Mouse (Mus musculus): Measurements from ENCODE around the gene Ttll11.

Ttll11 gene

DNA sequence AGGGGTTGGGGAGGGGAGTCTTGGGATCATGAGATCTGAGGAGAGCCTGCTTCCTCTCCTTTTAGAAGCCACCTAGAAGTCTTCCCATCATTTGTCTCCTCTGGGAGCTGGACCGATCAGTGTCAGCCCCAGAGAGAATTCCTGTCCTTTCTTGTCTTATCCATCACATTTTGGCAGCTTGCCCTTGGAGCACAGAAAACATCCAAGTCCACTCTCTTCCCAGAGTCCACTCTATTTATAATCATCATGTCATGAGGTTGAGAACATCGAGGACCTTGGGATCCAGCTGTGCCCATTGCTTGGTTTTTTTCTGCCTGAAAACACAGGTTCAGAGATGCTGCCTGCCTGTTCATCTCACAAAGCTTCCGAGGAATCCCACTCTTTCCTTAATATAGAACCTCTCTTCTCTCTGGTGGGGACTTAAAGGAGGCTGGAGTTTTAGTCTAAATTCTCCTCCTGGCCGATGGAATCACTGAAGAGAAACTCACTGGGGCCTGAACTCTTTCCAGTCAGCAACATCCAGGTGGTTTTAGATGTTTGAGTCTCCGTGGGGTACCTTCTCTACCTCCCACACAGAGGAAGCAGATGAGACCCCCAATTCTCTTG is 163.6 kb downstream of the Ttll11 start:
- DNase-seq = no peak

DNA sequence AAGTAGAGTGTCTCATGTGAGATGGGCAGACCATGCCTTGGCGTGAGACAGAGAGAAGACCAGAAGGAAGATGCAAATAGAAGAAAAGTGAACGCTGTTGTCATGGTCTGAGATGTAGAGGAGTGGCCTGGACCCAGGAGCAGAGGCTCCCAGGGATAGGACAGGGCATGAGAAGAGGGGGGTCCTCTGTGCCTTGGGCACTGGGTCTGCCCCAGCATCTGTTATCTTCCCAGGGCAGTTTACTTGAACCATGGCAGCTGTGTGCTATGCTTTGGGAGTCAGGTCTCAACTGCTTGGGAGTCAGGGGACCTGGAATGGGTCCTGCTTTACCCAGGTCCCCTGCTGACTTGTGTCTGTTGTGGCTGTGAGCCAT is 167.2 kb downstream of the Ttll11 start:
- no peak for DNase-seq

DNA sequence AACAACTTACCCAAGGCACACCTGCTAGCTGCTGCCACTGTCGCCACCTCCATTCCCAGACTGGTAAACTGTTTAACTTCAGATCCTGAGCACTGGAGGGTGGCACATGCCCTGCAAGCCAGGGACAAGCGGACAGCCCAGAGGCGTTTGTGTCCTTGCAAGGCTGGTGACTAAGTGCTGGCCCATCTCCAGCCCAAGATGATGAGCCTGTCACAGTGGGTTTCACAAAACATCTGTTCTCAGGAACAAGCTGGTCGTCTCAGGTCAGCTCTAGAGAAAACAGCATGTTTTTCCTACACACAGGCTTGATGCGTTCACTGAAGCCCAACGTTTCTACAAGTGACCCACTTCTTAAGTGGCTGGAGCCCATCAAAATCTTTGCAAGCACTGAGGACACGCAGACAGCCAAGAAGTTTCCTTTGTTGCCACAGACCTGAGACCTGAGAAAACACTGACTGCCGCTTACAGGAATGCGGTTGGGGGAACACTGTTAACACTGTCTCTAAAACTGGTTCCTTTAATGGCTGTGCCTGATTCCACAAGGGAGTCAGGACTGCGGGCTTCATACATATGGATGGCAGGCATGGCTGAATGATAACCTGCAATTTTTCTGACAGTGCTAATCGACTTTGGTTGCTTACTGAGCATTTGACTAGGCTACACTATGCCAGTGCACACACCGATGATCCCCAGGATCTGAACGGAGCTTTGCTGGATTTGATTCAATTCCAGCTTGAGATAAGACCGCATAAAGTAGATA is 167.7 kb downstream of the Ttll11 start:
- no peak for DNase-seq

DNA sequence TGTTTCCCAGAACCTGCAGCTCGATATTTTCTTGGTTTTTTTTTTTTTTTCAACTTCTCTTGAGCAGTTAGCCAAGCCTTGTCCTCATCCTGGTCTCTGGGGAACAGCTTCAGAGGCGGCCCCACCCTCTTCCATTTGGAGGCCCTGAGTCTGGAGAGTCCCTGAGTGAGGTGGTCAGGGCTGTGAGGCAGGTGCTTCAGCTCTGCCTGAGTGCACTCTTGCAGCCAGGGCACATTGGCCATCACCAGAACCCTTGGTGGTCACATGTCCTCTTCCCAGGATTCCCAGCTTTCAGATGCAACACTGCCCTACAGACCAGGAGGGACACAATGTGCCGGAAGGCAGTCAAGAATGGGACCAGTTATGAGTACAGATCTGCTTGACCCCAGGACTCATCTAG is 169.7 kb downstream of the Ttll11 start:
- no peak for DNase-seq

DNA sequence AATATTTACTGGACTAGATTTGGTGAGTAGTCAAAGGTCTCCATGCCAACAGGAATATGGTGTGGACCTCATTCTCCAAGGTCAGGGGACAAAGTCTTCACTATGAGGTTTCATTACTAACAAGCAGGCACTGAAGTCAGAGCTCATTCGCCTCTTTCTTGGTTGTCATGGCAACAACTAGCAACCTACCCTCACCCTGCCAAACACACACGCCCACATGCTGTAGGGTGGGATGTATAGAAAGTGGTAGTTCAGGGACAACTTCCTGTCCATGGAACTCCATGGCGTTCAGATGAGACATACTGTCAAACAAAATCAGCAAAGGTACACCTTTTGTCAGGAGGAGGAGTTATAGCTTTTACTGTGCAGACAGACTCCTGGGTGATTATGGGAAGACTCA is 170.6 kb downstream of the Ttll11 start:
- no peak for DNase-seq

DNA sequence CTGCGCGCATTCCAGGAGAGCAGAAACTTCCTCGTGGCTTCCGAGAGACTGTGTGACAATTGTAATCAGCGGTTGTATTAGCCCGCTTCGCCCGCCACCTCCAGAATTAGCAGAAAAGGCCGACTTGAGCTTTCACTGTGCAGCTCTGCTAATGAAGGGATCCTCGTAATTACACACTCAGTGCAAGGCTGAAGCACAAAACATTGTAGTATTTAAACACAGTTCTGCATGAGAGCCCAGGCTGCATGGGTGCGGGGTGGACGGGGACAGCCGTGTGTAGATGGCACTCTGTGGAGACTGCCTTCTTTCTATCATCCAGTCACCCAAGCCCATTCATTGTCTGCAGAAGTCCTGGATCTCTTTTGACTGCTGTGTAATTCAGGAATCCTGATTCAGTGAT is 173.8 kb downstream of the Ttll11 start:
- no peak for DNase-seq

DNA sequence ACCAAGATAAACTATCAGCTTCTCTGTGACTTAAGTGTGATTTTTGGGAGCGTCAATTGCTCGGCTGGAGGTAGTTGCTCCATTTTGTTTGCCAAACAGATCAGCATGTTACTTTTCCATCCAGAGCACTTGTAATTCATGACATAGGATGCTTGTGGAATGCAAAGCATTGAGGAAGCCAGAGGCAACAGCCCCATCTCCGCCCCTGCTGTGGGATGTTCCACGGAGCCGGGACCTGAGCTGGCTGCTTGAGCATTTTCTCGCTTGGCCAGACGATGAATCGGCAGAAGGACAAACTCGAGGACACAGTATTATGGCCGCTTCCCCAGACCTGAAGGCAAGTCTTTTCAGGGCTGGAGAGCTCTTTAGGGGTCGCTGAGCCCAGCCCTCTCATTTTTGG is 176.6 kb downstream of the Ttll11 start:
- no peak for DNase-seq

DNA sequence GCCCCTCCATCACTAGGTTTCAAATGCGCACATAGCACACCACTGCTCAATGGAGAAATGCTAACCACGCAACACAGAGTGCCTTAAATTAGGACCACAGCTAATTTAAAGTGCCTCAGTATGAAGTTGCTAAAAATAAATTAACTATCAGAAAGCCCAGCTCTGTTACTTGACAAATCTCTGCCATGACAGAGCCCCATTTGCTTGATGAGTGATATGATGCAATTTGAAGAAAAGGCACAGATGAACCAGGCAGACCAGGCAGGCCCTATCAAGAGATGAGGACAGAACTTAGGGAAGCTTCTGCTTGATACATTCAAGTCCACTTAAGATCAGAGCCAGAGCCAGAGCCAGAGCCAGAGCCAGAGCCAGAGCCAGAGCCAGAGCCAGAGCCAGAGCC is 178.0 kb downstream of the Ttll11 start:
- DNase-seq = no peak

DNA sequence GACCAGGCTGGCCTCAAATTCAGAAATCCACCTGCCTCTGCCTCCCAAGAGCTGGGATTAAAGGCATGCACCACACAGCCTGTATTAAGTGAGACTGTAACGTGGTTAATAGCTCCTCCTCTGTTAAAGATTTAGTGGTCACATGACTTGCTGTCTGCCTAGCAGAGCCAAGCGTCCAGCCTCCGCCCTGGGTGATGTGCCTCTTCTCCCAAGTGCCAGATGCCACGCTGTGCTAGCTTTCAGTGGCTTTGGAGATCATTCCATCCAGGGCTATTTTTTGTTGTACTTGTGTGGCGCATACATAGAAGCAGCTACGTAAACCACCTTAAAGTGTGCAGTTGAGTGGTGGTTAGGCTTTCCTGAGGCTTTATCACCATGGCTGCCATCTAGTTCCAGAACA is 180.6 kb downstream of the Ttll11 start:
- DNase-seq = no peak

DNA sequence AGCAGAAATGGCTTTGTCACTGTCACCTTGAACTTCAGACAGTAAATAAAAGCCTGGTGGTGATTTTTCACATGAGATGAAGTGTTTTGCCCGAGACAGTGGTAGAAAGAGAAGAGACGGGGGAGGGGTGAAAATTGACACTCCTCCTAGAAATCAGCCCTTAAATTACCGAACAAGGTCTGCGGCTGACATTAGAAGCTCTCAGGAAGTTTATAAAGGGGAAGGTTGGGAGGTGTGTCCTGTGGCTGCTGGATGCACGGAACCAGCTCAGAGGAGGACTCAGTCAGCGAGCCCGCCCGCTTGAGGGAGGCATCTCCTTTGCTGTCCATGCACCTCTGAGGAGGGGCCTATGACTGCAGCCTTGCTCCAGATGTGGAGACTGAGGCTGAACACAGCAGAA is 181.7 kb downstream of the Ttll11 start:
- DNase-seq = no peak

DNA sequence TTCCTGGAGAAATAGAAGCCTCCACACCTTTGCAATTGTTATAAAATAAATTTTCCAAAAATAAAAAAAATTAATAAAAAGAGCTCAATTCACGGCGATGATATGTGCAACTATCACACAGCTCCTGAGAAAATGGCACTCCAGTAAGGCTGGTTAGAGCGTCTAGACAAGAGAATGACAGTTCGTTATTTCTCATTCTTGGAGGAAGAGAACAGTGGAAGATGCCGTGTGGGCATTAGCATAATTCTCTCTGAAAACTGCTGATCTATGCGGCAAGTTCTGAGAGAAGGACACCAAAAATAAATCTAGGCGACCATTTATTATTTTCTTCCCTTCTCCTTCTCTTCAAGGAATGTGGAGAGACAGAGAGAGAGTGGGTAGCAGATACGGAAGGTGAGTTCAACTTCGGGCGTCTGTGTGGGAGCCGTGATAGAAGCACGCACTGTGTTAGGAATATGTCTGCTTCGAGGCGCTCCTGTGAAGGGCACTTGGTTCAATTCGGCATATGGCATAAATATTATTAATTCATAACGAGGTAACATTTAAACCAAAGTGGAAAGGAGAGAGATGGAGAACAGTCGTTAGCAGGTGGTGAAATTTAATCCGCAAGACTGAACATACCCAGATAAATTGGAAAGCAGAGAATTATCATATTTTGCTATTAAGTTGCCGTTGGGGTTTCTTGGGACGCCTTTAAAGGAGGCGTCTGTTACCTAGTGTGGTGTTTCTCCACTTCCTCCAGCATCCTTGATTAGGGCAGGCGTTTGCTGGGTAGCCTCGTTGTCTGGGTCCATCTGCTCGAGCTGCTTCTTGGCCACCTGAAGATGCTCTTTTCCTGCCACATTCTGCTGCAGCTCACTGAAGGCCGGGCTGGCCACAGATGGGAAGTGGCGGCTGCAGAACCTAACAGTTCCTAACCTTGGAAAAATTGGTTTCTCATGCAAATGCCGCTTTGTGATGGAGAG is 190.1 kb downstream of the Ttll11 start:
- DNase-seq = no peak

DNA sequence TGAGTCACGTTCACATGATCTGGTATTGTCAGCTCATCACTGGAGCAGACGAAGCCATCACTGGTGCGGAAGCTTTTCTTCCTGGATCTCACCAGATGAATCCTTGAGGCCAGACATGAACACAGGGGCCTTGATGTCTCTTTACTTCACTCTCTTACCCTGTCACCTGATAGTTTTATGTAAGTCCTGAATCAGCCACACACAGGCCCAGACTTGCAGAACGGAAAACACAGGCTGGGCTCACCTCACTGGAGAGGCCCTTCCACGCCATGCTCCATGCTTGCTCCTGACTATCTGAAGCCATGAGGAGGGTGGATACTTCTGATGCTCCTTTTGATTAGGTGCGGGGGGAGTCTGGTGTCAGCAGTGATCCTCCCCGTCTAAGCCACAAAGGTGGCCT is 193.8 kb downstream of the Ttll11 start:
- no peak for DNase-seq

DNA sequence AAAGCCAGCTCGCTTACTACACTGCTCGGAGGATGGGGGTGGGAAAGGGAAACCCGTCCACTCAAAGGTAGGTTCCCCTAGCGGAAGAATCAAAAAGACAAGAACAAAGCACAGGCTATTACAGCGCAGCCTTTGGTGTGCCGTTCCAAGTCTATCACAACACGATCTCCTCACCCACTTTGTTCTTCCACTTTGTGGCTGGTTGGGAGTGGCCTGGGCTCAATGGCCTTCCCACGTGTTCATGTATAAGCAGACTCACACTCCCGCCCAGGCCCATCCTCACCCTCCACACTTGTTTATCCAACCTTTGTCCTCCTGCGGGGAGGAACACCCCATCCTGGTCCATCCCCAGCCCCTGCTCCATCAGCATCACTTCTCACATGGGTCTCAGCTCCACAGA is 196.3 kb downstream of the Ttll11 start:
- no peak for DNase-seq

DNA sequence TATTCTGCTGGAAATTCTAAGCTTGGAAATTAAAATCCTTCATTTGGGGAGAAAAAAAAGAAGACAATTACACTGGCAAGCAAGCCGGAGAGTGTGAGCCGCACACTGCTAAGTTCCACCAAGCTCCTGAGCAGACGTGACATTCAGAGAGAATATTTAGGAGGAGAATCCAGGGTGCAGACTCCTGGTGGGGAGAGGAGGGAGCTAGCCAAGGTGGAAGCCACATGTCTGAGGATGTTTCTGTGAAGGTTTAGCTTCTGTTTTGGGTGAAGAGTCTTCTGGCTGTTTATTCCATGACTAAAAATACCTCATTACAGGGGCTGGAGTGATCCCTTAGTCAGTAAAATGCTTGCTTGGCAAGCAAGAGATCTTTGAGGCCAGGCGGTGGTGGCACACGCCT is 200.4 kb downstream of the Ttll11 start:
- no peak for DNase-seq

DNA sequence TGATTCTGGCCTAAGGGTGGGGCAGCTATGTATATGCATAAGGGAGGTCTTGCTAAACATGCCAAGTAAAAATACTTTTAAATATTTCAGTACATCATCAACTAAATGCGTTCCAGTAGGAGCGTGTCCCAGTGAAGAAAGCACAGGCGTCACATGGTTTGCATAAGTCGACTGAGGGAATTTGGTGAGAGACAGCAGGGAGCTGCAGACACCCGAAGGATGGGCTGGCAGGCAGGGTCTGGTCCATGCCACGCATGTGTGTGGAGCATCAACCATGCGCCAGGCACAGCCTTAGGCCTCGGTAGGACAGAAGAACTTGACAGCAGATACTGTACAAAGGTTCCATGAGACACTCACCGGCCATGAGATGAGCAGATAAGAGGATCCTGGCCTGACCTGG is 202.8 kb downstream of the Ttll11 start:
- no peak for DNase-seq

DNA sequence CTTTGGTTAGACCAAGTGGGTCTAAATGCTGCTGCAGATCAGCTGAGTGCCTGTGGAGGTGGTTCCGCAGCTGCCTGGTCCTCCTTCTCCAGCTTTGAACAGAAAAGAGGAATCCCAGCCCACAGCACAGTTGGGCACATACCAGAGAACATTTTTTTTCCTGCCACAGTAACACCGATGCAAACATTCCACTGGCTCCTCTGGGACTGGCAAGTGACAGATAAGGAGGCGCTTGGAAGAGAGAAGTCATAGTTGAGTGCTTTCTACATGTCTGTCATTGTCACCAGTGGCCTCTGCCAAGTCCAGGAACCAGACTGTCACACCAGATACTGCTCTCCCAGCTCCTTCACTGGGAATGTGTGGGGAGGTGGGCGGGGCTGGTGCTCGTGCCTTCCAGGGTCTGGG is 204.1 kb downstream of the Ttll11 start:
- no peak for DNase-seq

DNA sequence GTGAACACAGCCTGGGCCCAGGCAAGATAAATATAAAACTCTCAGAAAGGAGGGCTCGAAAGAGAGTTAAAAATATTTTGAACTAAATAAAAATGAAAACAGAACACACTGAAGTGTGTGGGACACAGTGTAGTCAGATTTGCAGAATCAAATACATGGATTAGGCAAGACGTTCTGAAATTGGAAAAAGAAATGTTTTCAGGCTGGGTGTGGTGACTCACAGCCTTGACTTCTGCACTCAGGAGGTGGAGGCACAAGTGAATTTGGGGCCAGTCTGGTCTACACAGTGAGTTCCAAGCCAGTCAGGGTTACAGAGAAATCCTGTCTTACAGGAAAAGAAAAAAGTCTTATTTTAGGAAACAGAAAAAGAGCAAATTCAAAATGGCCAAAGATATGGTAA is 209.2 kb downstream of the Ttll11 start:
- no peak for DNase-seq

DNA sequence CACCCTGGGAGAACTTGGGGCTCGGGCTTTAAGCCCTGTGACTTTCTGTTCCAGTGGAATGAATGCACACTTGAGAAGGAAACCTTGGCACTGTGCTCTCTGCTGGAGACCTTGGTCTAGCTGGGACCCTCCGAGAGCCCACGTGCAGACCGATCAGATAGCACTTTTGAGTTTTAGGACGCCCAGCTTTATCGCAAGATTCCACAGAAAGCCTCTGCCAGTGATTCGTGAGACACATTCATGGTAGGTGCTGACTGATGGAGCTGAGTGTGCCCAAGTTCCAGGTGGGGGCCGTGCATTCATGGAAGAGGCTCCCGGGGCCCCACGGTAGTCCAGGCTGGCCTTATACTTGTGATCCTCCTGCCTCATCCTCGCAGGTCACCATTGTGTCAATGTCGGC is 210.3 kb downstream of the Ttll11 start:
- no peak for DNase-seq

DNA sequence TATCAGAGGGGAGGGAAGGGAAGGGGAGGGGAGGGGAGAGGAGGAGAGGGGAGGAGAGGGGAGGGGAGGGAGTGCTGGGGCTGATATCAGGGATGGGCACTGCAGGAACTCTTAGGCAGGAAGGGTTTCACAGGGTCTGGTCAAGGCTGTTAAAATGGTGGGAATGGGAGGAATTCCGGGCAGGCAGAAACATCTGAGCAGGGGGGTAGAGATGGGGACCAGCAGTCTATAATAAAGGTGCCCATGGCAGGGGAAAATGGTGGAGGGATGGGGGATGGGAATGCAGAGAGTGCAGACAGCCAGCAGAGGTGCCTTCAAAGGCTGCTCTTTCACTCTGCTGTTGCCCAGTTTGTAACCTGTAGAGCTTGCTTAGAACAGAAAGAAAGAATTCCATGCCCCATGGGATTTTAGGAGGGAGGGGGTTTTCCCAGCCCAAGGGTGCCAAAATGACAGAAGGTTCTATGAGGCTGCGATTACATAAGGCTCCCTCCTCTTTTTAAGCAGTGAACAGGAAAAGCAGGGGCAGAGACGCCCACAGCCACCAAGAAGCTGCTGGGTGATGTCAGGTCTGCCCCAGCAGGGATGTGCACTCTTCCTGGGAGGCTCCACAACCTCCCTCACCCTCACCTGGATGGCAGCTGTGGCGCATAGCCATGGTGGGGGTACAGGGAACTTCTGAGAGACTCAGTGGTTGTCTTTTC is 211.0 kb downstream of the Ttll11 start:
- DNase-seq = no peak

DNA sequence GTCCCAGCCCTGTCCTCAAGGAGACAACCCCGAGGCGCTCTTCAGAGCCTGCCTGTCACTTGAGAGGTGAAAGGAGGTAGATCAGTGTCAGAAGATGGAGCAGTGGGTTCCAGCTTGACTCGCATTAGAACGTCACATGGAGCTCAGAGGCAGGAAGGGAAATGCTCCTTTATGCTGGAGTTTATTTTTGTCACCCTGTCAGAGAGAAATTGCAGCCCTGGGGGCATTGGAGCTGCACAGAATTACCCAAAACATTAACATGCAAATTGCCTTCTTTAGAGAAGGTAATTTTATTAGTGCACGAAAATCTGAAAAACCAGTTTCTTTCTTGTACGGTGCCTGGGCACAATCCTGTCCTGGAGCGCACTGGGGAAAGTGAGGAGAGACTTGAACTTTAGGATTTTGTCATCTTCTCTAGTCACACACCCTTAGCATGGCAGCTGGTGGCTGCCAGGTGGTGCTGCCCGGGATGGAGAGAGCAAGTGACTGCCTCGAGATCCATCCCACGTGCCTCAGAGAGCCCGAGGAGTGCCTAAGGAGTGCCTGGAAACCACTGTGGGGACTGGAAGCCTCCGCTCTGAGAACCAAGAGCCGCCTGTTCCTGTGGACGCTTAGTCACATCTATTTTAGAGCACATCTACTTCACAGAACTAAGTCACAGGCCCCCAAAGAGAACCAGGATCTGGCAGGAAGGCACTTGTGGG is 211.7 kb downstream of the Ttll11 start:
- peak; percentile 25 to 29 for DNase-seq

DNA sequence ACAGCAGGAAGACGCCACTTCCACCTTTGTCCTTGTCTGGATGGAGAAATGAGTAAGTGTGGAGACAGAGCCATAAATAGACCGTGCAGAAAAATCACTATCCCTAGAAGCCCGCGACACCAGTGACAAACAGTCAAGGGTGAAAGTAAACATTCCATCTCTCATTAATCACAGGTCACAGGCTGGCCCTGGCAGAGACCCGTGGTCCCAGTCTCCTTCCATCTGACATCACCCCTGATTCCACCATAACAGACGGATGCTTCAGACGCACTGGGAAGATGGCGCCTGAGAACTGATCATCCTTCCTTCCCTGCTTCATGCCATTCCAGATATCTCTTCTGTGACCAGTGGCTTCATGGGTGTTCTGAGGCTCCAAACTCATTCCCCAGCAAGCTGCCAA is 215.4 kb downstream of the Ttll11 start:
- DNase-seq = no peak

DNA sequence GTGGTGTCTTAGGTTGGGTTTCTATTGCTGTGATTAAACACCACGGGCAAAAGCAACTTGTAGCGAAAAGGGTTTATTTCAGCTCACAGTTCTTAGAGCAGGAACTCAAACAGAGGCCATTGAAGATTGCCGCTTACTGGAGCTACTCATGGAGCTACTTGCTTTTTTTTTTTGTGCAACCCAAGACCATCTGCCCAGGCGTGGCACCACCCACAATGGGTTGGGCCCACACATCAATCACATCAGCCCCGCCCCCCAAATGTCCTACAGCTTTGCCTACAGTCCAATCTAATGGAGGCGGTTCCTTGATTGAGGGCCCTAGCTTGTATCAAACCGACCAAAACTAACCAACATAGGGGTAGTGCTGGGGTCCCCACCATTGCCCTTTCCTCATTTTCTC is 215.9 kb downstream of the Ttll11 start:
- no peak for DNase-seq

DNA sequence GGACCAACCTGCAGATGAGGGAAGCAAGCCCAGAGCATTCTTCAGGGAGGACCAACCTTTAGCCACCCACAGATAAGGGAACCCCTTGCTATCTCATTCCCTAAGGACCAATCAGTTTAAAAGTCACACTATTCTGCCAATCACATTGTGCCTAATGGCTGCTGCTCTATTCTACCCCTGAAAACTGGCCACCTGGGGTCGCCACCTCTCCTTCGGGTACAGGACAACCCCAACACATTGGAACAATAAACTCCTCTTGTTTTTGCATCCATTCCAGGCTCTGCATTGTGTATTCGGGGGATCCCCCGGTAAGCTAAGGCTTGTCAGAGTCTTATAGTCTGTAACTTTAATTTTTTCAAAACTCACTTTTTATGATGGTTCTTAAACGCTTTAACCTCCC is 218.3 kb downstream of the Ttll11 start:
- no peak for DNase-seq

All from kidney, adult 8-10 months (tissue).